Mouse (Mus musculus) neutrophil, adult 5-6 weeks (primary cell): Measurements from ENCODE around the gene Cadps. TPM values are rescaled to one million over a fixed set of nuclear protein-coding genes. Genes with fewer than 3 reads are reported as not detected.

Experiments
- ATAC-seq: fragments of 151-379, 151-347 bp; 2 replicates; pipeline ENCODE4 v1.8.0; 2017; ENCODE audit warnings: mild to moderate bottlenecking, moderate TSS enrichment; ENCODE audit not compliant: insufficient number of reproducible peaks, poor library complexity, low FRiP score, severe bottlenecking; ENCODE audit errors: extremely low read depth
- total RNA-seq: library from RNA; stranded (forward); fragments of 200-1000 nt; gene quantifications from 2 replicates; pipeline ENCODE4 v1.2.3, GENCODE M21; 2017

The Cadps gene
- total RNA-seq, 1 experiment from 2014 or later: not detected

GRCm38 (mm10) chr14:12549290-12549689, 273.6 kb downstream of the Cadps start:
- ATAC-seq: no peak

GRCm38 (mm10) chr14:12547496-12547895, 275.4 kb downstream of the Cadps start:
- ATAC-seq: no peak

- ATAC-seq: no peak
These were observed 281.1 kb downstream of the Cadps start for GRCm38 (mm10) chr14:12541733-12542132.

GRCm38 (mm10) chr14:12539071-12539470, 283.8 kb downstream of the Cadps start:
- ATAC-seq: no peak

- ATAC-seq: no peak
These were observed 291.8 kb downstream of the Cadps start for GRCm38 (mm10) chr14:12531101-12531500.

- ATAC-seq: no peak
These were observed 292.3 kb downstream of the Cadps start for GRCm38 (mm10) chr14:12530554-12530953.

GRCm38 (mm10) chr14:12529961-12530542, 292.8 kb downstream of the Cadps start:
- no peak for ATAC-seq

- ATAC-seq: no peak
These were observed 295.6 kb downstream of the Cadps start for GRCm38 (mm10) chr14:12527296-12527695.

- no peak for ATAC-seq
These were observed 315.9 kb downstream of the Cadps start for GRCm38 (mm10) chr14:12507018-12507417.

- no peak for ATAC-seq
These were observed 318.5 kb downstream of the Cadps start for GRCm38 (mm10) chr14:12504191-12504947.

- no peak for ATAC-seq
These were observed 360.7 kb downstream of the Cadps start for GRCm38 (mm10) chr14:12462206-12462605.

GRCm38 (mm10) chr14:12459700-12460099, 363.2 kb downstream of the Cadps start:
- ATAC-seq: no peak

- no peak for ATAC-seq
These were observed 367.8 kb downstream of the Cadps start for GRCm38 (mm10) chr14:12455064-12455591.

GRCm38 (mm10) chr14:12450807-12451206, 372.1 kb downstream of the Cadps start:
- no peak for ATAC-seq

GRCm38 (mm10) chr14:12448883-12449282, 374.0 kb downstream of the Cadps start:
- ATAC-seq: no peak

GRCm38 (mm10) chr14:12441019-12441418, 381.9 kb downstream of the Cadps start:
- no peak for ATAC-seq

GRCm38 (mm10) chr14:12437976-12438375, 384.9 kb downstream of the Cadps start:
- no peak for ATAC-seq

- no peak for ATAC-seq
These were observed 385.5 kb downstream of the Cadps start for GRCm38 (mm10) chr14:12437422-12437821.

- ATAC-seq: no peak
These were observed 385.9 kb downstream of the Cadps start for GRCm38 (mm10) chr14:12436903-12437368.

GRCm38 (mm10) chr14:12428021-12428654, 394.7 kb downstream of the Cadps start:
- no peak for ATAC-seq
